Mouse (Mus musculus): Measurements from ENCODE around the gene Ip6k2.

Gene Ip6k2

GRCm38 (mm10) chr9:108820077-108820476 is 36.5 kb downstream of the Ip6k2 start:
- DNase-seq (ENCODE audit: low spot score in 2 of 2), result no peak

GRCm38 (mm10) chr9:108824144-108824685 is 40.6 kb downstream of the Ip6k2 start:
- DNase-seq (ENCODE audit: low spot score in 2 of 2), result no peak

- no peak for DNase-seq (ENCODE audit: low spot score in 2 of 2)
These were observed 41.3 kb downstream of the Ip6k2 start for GRCm38 (mm10) chr9:108824755-108825413.

GRCm38 (mm10) chr9:108825820-108826699 is 42.5 kb downstream of the Ip6k2 start, which contains the start of gene Celsr3:
TSS of gene Celsr3 (plus strand) at chr9:108826320.
- DNase-seq (ENCODE audit: low spot score in 2 of 2), result no peak

GRCm38 (mm10) chr9:108826700-108827340 is 43.2 kb downstream of the Ip6k2 start:
- DNase-seq (ENCODE audit: low spot score in 2 of 2), result peak; percentile 65 to 67

GRCm38 (mm10) chr9:108827454-108827853 is 43.9 kb downstream of the Ip6k2 start:
- no peak for DNase-seq (ENCODE audit: low spot score in 2 of 2)

GRCm38 (mm10) chr9:108827906-108828305 is 44.3 kb downstream of the Ip6k2 start:
- DNase-seq (ENCODE audit: low spot score in 2 of 2), result no peak

- no peak for DNase-seq (ENCODE audit: low spot score in 2 of 2)
These were observed 48.0 kb downstream of the Ip6k2 start for GRCm38 (mm10) chr9:108831637-108832036.

- peak; percentile 87 to 88 for DNase-seq (ENCODE audit: low spot score in 2 of 2)
These were observed 49.0 kb downstream of the Ip6k2 start for GRCm38 (mm10) chr9:108832390-108833108.

GRCm38 (mm10) chr9:108842989-108843388 is 59.4 kb downstream of the Ip6k2 start:
- DNase-seq (ENCODE audit: low spot score in 2 of 2), result no peak

- DNase-seq (ENCODE audit: low spot score in 2 of 2), result no peak
These were observed 61.8 kb downstream of the Ip6k2 start for GRCm38 (mm10) chr9:108845390-108845789.

GRCm38 (mm10) chr9:108847374-108847773 is 63.8 kb downstream of the Ip6k2 start:
- DNase-seq (ENCODE audit: low spot score in 2 of 2), result no peak

- no peak for DNase-seq (ENCODE audit: low spot score in 2 of 2)
These were observed 64.8 kb downstream of the Ip6k2 start for GRCm38 (mm10) chr9:108848419-108848818.

- no peak for DNase-seq (ENCODE audit: low spot score in 2 of 2)
These were observed 69.4 kb downstream of the Ip6k2 start, which contains the start of gene Slc26a6 for GRCm38 (mm10) chr9:108852976-108853375. TSS of gene Slc26a6 (plus strand) at chr9:108853283.

GRCm38 (mm10) chr9:108853635-108854240 is 70.1 kb downstream of the Ip6k2 start:
- DNase-seq (ENCODE audit: low spot score in 2 of 2), result peak in 1 of 2 experiments; percentile 89

GRCm38 (mm10) chr9:108854241-108854696 is 70.7 kb downstream of the Ip6k2 start:
- peak; percentile 77 to 79 for DNase-seq (ENCODE audit: low spot score in 2 of 2)

- DNase-seq (ENCODE audit: low spot score in 2 of 2), result no peak
These were observed 71.7 kb downstream of the Ip6k2 start for GRCm38 (mm10) chr9:108855335-108855734.

Data from urinary bladder, adult 18-20 months (tissue).